Mouse (Mus musculus): Measurements from ENCODE around the gene 1700084M14Rik. TPM values are rescaled to one million over a fixed set of nuclear protein-coding genes. Genes with fewer than 3 reads are reported as not detected.
"Not testable (repeated sequence)": the region's sequence is repeated elsewhere in the genome, so short reads cannot be mapped to it uniquely, and the experiment has no call there.

Gene 1700084M14Rik
- polyA plus RNA-seq (2021): not detected

DNA sequence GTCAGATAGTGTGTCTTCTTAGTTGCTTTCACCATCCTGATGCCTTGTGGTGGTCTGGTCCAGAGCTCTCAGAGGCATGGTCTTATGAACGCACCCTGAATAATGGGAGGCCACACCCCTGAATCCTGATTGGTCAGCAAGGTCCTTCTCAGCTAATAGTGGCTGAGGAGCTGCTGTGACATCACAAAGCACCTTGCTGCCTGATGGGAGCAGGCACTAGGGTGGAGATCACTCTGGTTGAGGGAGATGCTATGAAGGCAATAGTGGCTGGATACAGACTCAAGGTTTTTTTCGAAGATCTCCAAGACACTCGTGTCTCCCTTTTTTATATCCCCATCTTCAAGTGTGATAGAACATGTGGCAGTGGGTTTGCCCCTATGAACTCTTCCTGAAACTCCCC is at the start of gene 1700084M14Rik:
Gene 1700084M14Rik (minus strand): TSS at position 101 of the 400 bp plus-strand sequence.
- DNase-seq (ENCODE audit: low read depth, low spot score); CTCF ChIA-PET; in situ Hi-C loops (cut with MboI; ENCODE audit: low pct_unique_long_range_greater_than_20kb); ATAC-seq; POLR2A ChIA-PET; H3K27me3 ChIP-seq: not testable (repeated sequence)

Other genes with a start within 250 kb of the 1700084M14Rik start
- not detected for gene Mageb2, start 244.2 kb downstream of the 1700084M14Rik start, polyA plus RNA-seq (2021)
- gene Gm5072, start 183.4 kb downstream of the 1700084M14Rik start, polyA plus RNA-seq (2021): not detected
- gene Gm8914, start 95.8 kb downstream of the 1700084M14Rik start, polyA plus RNA-seq (2021): not detected
- not detected for gene Gm14781, start 56.3 kb upstream of the 1700084M14Rik start, polyA plus RNA-seq (2021)
- gene Mageb5, start 207.1 kb upstream of the 1700084M14Rik start, polyA plus RNA-seq (2021): not detected

Data from Patski (cell line).